Mouse (Mus musculus): ENCODE data around the gene Mipol1. TPM values are rescaled to one million over a fixed set of nuclear protein-coding genes. Genes with fewer than 3 reads are reported as not detected.

The Mipol1 gene
- polyA plus RNA-seq (2015; fragmentation: Nextera tagmentation; extraction: Ambion mirVana): 4.1 and 4.9 TPM in 2 replicates

DNA sequence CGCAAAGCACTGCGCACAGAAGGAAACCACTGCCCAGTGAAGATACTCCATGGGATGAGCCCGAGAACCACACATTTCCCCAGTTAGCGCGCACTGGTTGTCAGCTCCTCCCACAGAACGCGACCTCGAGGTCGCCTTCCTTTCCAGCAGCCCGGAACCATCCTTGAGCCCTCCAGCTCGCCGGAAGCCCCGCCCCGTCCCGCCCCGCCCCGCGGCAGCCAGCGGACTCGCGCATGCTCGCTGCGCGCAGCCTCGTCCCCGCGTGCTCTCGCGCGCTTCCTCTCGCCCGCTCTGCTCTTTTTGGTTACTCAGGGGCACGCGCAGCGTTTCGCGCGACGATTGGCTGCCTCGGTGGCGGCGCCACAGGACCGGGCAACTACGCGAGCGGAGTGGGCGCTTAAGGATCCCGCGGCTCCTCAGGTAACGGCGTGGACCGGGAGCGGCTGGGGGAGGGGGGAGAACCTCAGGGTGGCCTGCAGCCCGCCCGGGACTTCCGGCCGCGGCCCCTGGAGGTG is at the start of gene Mipol1, which contains the start of gene Prps1l3:
Gene Mipol1, plus strand, starts transcription at position 236 of the 515 bp plus-strand sequence.
Gene Prps1l3, plus strand, starts transcription at position 221 of the 515 bp plus-strand sequence.
- H3K9ac ChIP-seq: peak within 1 kb of the TSS; percentile 69
- H3K4me3 ChIP-seq: peak within 1 kb of the TSS; percentile 94
- H3K36me3 ChIP-seq: no peaks in the 10 kb centered on the region
- no peaks in the 10 kb centered on the region for H3K27me3 ChIP-seq
- ATAC-seq (ENCODE audit: low FRiP score, low read depth): peak; percentile 98
- H3K4me1 ChIP-seq (replicated peaks): peaks cover 8% of the 10 kb centered on the region; the same call in 1 of the 2 replicates
- no peaks in the 10 kb centered on the region for H3K9me3 ChIP-seq
- H3K4me2 ChIP-seq: peak within 1 kb of the TSS; percentile 62
- under 1% methylated on average over 55 of the region's 58 CpGs for WGBS
- H3K27ac ChIP-seq (replicated peaks): peak within 1 kb of the TSS; percentile 85

GRCm38 (mm10) chr12:57184401-57185147 is 45.7 kb upstream of the Mipol1 start:
- 54% methylated on average over 2 of the region's 2 CpGs for WGBS
- Histone ChIP-seq H3K4me2 (no peak overlapping the region), H3K36me3 (no peaks in the 10 kb centered on the region), H3K4me1 (replicated peaks) (peaks cover 4% of the 10 kb centered on the region; the same call in 1 of the 2 replicates), H3K27me3 (peaks cover 4% of the 10 kb centered on the region; the same call in 1 of the 2 replicates), H3K27ac (replicated peaks) (no peak overlapping the region), H3K9ac (no peak overlapping the region), H3K9me3 (no peaks in the 10 kb centered on the region), H3K4me3 (no peak overlapping the region)
- ATAC-seq (ENCODE audit: low FRiP score, low read depth): no peak

- Histone ChIP-seq H3K27ac (replicated peaks) (no peak overlapping the region), H3K36me3 (no peaks in the 10 kb centered on the region), H3K4me2 (no peak overlapping the region), H3K27me3 (peaks cover 4% of the 10 kb centered on the region; the same call in 1 of the 2 replicates), H3K9me3 (no peaks in the 10 kb centered on the region), H3K9ac (no peak overlapping the region), H3K4me1 (replicated peaks) (no peaks in the 10 kb centered on the region), H3K4me3 (no peak overlapping the region)
- 0% methylated on average over 1 of the region's 1 CpGs for WGBS
- no peak for ATAC-seq (ENCODE audit: low FRiP score, low read depth)
Measured at GRCm38 (mm10) chr12:57185475-57185874, 44.8 kb upstream of the Mipol1 start.

- Histone ChIP-seq H3K9me3 (no peaks in the 10 kb centered on the region), H3K4me3 (no peak overlapping the region), H3K4me1 (replicated peaks) (no peaks in the 10 kb centered on the region), H3K36me3 (no peaks in the 10 kb centered on the region), H3K27me3 (peaks cover 4% of the 10 kb centered on the region; the same call in 1 of the 2 replicates), H3K4me2 (no peak overlapping the region), H3K9ac (no peak overlapping the region), H3K27ac (replicated peaks) (no peak overlapping the region)
- no peak for ATAC-seq (ENCODE audit: low FRiP score, low read depth)
- WGBS: 76% methylated on average over 2 of the region's 2 CpGs
Measured at GRCm38 (mm10) chr12:57186126-57186525, 44.1 kb upstream of the Mipol1 start.

DNA sequence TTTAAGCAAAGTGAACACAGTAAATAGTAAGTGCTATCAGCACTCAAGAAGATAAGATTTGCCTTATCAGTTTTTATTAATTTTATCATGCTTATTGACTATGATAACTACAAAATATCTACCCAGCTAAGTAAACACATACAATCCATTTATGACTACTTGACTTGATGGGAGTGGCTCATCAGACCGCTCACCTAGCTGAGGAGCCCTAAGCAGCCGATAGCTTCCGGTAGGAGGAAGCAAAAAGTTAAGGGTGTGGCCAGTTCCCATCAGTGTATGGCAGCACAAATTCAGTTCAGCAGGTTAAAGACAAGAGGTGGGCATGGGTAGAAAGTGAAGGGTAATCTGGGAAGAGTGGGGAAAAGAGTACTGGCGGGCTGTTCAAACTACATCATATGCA is 43.2 kb upstream of the Mipol1 start:
- no peak for ATAC-seq (ENCODE audit: low FRiP score, low read depth)
- no peaks in the 10 kb centered on the region for H3K36me3 ChIP-seq
- H3K4me2 ChIP-seq: no peak overlapping the region
- no peaks in the 10 kb centered on the region for H3K4me1 ChIP-seq (replicated peaks)
- no peak overlapping the region for H3K9ac ChIP-seq
- WGBS: 85% methylated on average over 4 of the region's 4 CpGs
- no peak overlapping the region for H3K4me3 ChIP-seq
- peaks cover 4% of the 10 kb centered on the region; the same call in 1 of the 2 replicates for H3K27me3 ChIP-seq
- H3K9me3 ChIP-seq: no peaks in the 10 kb centered on the region
- no peak overlapping the region for H3K27ac ChIP-seq (replicated peaks)

DNA sequence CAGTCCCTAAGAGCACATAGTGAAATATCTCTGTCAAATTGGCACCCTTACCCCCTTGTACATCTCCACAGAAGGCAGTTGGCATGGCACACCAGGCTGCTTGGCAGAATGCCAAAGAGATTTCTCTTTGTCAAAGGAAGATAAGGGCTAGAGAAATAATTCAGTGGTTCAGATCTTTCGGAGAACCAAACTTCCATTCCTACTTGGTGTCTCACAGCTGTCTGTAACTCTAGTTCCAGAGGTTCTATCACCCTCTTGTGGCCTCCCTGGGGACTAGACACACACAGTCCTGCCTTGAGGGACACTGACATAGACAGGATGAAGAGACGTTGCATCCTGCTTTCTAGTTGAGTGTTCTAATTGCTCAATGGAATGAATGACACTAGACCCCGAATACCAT is 35.6 kb upstream of the Mipol1 start:
- Histone ChIP-seq H3K27me3 (peaks cover 16% of the 10 kb centered on the region; the same call in 1 of the 2 replicates), H3K4me2 (no peak overlapping the region), H3K4me3 (no peak overlapping the region), H3K36me3 (no peaks in the 10 kb centered on the region), H3K4me1 (replicated peaks) (peaks cover 10% of the 10 kb centered on the region), H3K9ac (no peak overlapping the region), H3K9me3 (no peaks in the 10 kb centered on the region), H3K27ac (replicated peaks) (no peak overlapping the region)
- WGBS: 24% methylated on average over 3 of the region's 3 CpGs
- no peak for ATAC-seq (ENCODE audit: low FRiP score, low read depth)

- no peak overlapping the region; the same call in 1 of the 2 replicates for H3K9ac ChIP-seq
- 8% methylated on average over 8 of the region's 8 CpGs for WGBS
- H3K4me1 ChIP-seq (replicated peaks): peaks cover 10% of the 10 kb centered on the region
- H3K9me3 ChIP-seq: no peaks in the 10 kb centered on the region
- no peak overlapping the region for H3K27ac ChIP-seq (replicated peaks)
- peak overlapping the region; percentile 82 for H3K4me2 ChIP-seq
- peak overlapping the region; percentile 42 for H3K4me3 ChIP-seq
- no peak for ATAC-seq (ENCODE audit: low FRiP score, low read depth)
- peaks cover 16% of the 10 kb centered on the region; the same call in 1 of the 2 replicates for H3K27me3 ChIP-seq
- no peaks in the 10 kb centered on the region for H3K36me3 ChIP-seq
Measured at GRCm38 (mm10) chr12:57196286-57196607, 34.0 kb upstream of the Mipol1 start.

- Histone ChIP-seq H3K4me2 (peak overlapping the region; percentile 82), H3K9me3 (no peaks in the 10 kb centered on the region), H3K27ac (replicated peaks) (no peak overlapping the region), H3K4me1 (replicated peaks) (peaks cover 10% of the 10 kb centered on the region), H3K9ac (peak overlapping the region; percentile 21), H3K4me3 (peak overlapping the region; percentile 42), H3K27me3 (peaks cover 16% of the 10 kb centered on the region; the same call in 1 of the 2 replicates), H3K36me3 (no peaks in the 10 kb centered on the region)
- peak; percentile 34; the same call in 1 of the 2 replicates for ATAC-seq (ENCODE audit: low FRiP score, low read depth)
- under 1% methylated on average over 59 of the region's 59 CpGs for WGBS
Measured at GRCm38 (mm10) chr12:57196608-57197362, 33.4 kb upstream of the Mipol1 start.

DNA sequence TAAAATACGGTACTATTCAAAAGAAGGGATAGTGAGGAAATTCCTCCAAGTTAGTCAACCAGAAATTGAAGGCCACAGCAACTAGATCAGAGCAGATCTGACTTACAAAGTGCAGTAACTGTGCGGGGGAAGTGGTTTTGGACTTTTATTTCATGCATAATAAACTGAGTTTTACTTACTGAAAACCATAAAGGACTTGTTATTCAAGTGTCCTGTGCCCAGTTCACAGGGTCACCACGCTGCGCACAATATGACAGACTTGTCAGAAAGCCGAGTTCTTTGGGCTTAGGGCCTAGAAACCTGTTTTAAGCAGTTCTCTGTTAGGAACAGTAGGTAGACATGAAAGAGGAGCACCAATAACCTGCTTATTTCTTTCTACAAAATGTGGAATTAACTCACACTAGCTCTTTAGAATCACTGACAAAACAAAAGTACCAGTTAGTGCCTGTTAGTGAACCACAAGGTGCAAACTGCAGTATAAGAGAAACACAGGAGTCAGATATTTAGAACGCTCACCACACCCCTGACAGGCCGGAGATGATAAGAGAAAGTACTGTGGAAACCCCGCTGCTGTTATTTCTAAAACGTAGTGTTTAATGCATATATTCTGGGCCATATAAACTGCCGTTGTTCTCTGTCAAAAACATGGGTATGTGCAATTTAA is 32.7 kb upstream of the Mipol1 start, which contains the start of gene Slc25a21:
Gene Slc25a21, minus strand, starts transcription at position 110 of the 664 bp plus-strand sequence.
- ATAC-seq (ENCODE audit: low FRiP score, low read depth): no peak
- 60% methylated on average over 10 of the region's 10 CpGs for WGBS
- no peaks in the 10 kb centered on the region for H3K36me3 ChIP-seq

DNA sequence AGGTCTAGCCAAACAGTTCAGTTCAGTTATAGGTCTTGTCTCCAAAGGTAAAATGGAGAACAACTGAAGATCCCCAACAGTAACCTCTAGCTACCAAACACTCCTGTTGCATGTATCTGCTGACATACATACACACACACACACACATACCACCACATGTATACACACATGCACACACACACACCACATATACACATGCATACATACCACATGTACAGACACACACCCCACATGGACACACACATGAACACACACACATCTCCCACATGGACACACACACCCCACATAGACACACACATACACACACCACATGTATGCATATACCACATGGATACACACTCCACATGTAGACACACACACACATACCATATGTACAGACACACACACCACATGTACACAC is 32.0 kb upstream of the Mipol1 start:
- no peaks in the 10 kb centered on the region for H3K9me3 ChIP-seq
- H3K4me1 ChIP-seq (replicated peaks): peaks cover 10% of the 10 kb centered on the region
- H3K27me3 ChIP-seq: peaks cover 16% of the 10 kb centered on the region; the same call in 1 of the 2 replicates
- no peak overlapping the region for H3K4me2 ChIP-seq
- no peak for ATAC-seq (ENCODE audit: low FRiP score, low read depth)
- H3K27ac ChIP-seq (replicated peaks): no peak overlapping the region
- no peak overlapping the region for H3K9ac ChIP-seq
- H3K4me3 ChIP-seq: no peak overlapping the region
- H3K36me3 ChIP-seq: no peaks in the 10 kb centered on the region

More for the DNA sequence above, 32.7 kb upstream of the Mipol1 start, which contains the start of gene Slc25a21:
- Histone ChIP-seq H3K4me3 (peak within 1 kb of the TSS; percentile 42), H3K4me1 (replicated peaks) (peaks cover 10% of the 10 kb centered on the region), H3K9ac (peak within 1 kb of the TSS; percentile 21), H3K27me3 (peaks cover 16% of the 10 kb centered on the region; the same call in 1 of the 2 replicates), H3K9me3 (no peaks in the 10 kb centered on the region), H3K4me2 (peak within 1 kb of the TSS; percentile 82), H3K27ac (replicated peaks) (no peak within 1 kb of the TSS)

DNA sequence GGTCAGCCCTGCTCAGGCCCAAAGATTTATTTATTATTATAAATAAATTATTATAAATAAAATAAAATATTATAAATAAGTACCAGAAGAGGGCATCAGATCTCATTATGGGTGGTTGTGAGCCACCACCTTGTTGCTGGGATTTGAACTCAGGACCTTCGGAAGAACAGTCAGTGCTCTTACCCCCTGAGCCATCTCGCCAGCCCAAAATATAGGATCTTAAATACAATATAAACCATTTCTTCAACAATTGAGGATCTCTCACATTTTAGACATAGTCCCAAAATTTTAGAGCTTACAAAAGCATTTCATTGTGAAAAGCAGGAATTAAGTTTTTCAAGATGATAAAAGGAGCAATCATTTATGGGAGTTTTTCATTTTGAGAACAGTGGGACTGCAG is 30.8 kb upstream of the Mipol1 start:
- Histone ChIP-seq H3K9ac (no peak overlapping the region), H3K27ac (replicated peaks) (no peak overlapping the region), H3K4me1 (replicated peaks) (peaks cover 10% of the 10 kb centered on the region), H3K4me2 (no peak overlapping the region), H3K4me3 (no peak overlapping the region), H3K9me3 (no peaks in the 10 kb centered on the region), H3K36me3 (no peaks in the 10 kb centered on the region), H3K27me3 (peaks cover 16% of the 10 kb centered on the region; the same call in 1 of the 2 replicates)
- 96% methylated on average over 2 of the region's 2 CpGs for WGBS
- no peak for ATAC-seq (ENCODE audit: low FRiP score, low read depth)
